Mouse (Mus musculus): ENCODE data around the gene Itga5. TPM values are rescaled to one million over a fixed set of nuclear protein-coding genes. Genes with fewer than 3 reads are reported as not detected.

Itga5 gene
- total and polyA plus RNA-seq, 2 experiments from 2014 or later, result 3.8 to 6.8 TPM

DNA sequence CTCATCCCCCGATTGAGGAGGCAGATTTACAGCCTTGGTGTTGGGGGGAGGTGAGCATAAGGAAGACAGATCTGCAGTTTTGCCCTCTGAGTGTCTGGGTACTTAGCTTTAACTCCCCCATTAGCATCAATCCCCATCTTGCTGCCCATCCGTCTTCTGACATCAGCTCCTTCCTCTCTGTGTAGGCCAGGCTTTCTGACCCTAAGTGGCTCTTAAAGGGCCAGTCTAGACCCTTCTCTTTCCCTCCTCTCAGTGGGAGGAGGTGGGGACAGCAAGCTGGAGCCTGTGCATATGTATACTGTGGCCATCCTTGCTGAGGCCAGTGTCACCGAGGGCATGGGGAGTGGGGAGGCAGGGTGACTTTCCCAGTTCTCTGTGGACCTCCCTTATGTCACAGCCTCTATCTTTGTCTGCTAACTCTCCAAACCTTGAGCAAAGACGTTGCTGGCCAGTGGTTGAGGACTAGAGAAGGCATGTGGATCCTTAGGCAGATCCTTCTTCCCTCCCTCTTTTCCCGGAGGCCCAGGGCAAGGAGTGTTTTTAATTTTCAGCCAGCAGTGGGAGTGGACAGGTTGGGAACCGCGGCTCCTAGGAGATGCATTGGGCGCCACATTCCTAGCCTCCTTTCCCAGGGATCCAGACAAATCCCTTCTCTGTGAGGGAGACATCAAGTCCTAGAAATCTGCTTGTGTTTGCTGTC is 62.5 kb downstream of the Itga5 start:
- peaks cover 2% of the 10 kb centered on the region; the same call in 1 of the 2 replicates for H3K36me3 ChIP-seq (ENCODE audit: insufficient read depth, low read length)
- peak overlapping the region; percentile 42; the same call in 1 of the 2 replicates for H3K4me3 ChIP-seq (ENCODE audit: low read depth, low read length)
- H3K9ac ChIP-seq (replicated peaks; ENCODE audit: low read length, poor library complexity, severe bottlenecking), result 0 out of 2 replicates have a peak overlapping the region, but pooled peaks have one; percentile 67
- DNase-seq (ENCODE audit: low spot score), result no peak
- 5% methylated on average over 8 of the region's 8 CpGs for WGBS
- peak overlapping the region; percentile 94 for H3K27ac ChIP-seq (ENCODE audit: low read depth, low read length)
- no peaks in the 10 kb centered on the region for H3K9me3 ChIP-seq (ENCODE audit: low read length)
- peaks cover 52% of the 10 kb centered on the region for H3K4me1 ChIP-seq (ENCODE audit: insufficient read depth, low read length)
- TF ChIP-seq CTCF (IDR thresholded peaks at IDR 0.05), result no peak
- peak overlapping the region; percentile 77 for H3K4me2 ChIP-seq (ENCODE audit: low read depth, low read length, poor library complexity, severe bottlenecking)
- no peak for ATAC-seq (ENCODE audit: low FRiP score)
- no peaks in the 10 kb centered on the region for H3K27me3 ChIP-seq (ENCODE audit: insufficient read depth, low read length)

DNA sequence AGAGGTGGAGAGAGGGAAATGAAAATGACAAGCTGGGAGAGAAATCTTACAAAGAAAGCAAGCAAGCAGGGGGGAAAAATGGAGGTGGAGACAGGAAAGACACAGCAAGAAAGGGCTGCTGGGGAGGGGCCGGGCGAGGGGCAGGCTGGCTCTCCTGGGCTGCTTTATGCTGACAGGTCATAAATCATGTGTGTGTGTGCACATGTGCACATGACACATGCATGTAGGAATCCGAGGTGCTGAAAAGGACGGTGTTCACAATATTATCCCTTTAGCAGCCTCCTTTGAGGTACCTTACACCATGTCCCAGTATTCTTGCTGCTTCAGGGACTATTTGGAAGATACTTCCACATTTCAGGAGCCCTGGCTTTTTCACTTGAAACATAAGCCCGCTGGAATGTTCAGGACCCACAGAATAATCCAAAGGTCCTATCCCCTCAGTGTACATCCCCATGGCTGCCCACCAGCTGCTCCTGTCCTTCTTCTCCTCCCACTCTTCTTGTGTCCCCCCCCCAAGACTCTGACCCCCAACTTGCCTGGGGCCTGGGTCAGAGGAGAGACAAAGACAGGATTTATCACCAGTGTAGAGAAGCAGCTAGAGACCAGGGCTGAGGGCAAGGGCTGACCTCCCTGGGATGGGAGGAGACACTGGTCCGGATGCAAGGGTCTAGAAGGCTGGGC is 64.1 kb downstream of the Itga5 start:
- Histone ChIP-seq H3K9me3 (ENCODE audit: low read length) (no peaks in the 10 kb centered on the region), H3K27me3 (ENCODE audit: insufficient read depth, low read length) (no peaks in the 10 kb centered on the region), H3K4me2 (ENCODE audit: low read depth, low read length, poor library complexity, severe bottlenecking) (no peak overlapping the region), H3K9ac (replicated peaks; ENCODE audit: low read length, poor library complexity, severe bottlenecking) (peak overlapping the region; percentile 34; the same call in 1 of the 2 replicates), H3K36me3 (ENCODE audit: insufficient read depth, low read length) (peaks cover 6% of the 10 kb centered on the region; the same call in 1 of the 2 replicates), H3K4me1 (ENCODE audit: insufficient read depth, low read length) (peaks cover 54% of the 10 kb centered on the region), H3K4me3 (ENCODE audit: low read depth, low read length) (no peak overlapping the region), H3K27ac (ENCODE audit: low read depth, low read length) (peak overlapping the region; percentile 97)
- DNase-seq (ENCODE audit: low spot score) (no peak), ATAC-seq (ENCODE audit: low FRiP score) (no peak)
- 45% methylated on average over 6 of the region's 6 CpGs for WGBS
- no peak for TF ChIP-seq CTCF (IDR thresholded peaks at IDR 0.05)

DNA sequence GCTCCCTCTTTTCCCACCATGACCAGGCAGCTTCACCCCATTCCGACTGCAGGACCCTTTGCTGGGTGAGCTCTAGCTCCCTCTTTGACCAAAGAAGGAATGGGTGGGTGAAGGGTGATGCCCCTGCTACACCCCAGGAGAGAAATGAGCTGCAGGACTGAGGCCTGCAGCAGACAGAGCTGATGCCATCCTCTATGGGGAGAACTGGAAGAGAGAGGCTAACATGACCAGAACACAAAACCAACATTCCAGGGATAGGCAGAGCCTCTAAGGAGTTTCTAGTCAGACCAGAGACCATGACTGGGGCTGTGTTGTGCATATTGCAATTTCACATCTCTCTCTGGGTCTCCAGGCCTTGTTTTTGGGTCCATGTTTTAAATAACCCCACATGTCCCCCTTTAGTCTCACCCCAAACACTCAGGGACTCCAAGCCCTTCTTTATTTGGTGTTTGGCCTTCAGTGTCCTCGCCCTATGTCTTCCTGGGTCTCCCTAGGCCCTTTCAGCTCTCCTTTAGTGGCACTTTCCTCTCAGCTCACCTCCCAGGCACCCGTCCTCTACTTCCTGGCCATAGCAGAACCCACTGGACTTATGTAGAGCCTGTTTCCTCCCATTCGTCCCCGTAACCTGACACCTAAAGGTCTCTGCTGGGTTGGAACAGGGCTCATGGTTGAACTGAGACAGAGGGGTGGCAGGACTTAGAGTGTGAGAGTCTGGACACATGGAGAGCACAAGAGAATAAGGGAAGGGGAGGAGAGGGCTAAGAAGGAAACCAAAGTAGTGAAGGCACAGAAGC is 64.8 kb downstream of the Itga5 start:
- no peaks in the 10 kb centered on the region for H3K9me3 ChIP-seq (ENCODE audit: low read length)
- ATAC-seq (ENCODE audit: low FRiP score) (no peak), DNase-seq (ENCODE audit: low spot score) (no peak)
- no peak overlapping the region for H3K4me2 ChIP-seq (ENCODE audit: low read depth, low read length, poor library complexity, severe bottlenecking)
- H3K36me3 ChIP-seq (ENCODE audit: insufficient read depth, low read length), result peaks cover 6% of the 10 kb centered on the region; the same call in 1 of the 2 replicates
- TF ChIP-seq CTCF (IDR thresholded peaks at IDR 0.05), result peak; percentile 19; the same call in 1 of the 2 replicates
- 39% methylated on average over 5 of the region's 5 CpGs for WGBS
- peaks cover 51% of the 10 kb centered on the region for H3K4me1 ChIP-seq (ENCODE audit: insufficient read depth, low read length)
- H3K27me3 ChIP-seq (ENCODE audit: insufficient read depth, low read length), result no peaks in the 10 kb centered on the region
- H3K4me3 ChIP-seq (ENCODE audit: low read depth, low read length), result no peak overlapping the region
- H3K9ac ChIP-seq (replicated peaks; ENCODE audit: low read length, poor library complexity, severe bottlenecking), result peak overlapping the region; percentile 34
- peak overlapping the region; percentile 97 for H3K27ac ChIP-seq (ENCODE audit: low read depth, low read length)

- ATAC-seq (ENCODE audit: low FRiP score), result no peak
- DNase-seq (ENCODE audit: low spot score), result no peak
- TF ChIP-seq CTCF (IDR thresholded peaks at IDR 0.05), result no peak
- H3K27ac ChIP-seq (ENCODE audit: low read depth, low read length), result peak overlapping the region; percentile 97
- peaks cover 6% of the 10 kb centered on the region; the same call in 1 of the 2 replicates for H3K36me3 ChIP-seq (ENCODE audit: insufficient read depth, low read length)
- H3K27me3 ChIP-seq (ENCODE audit: insufficient read depth, low read length), result no peaks in the 10 kb centered on the region
- H3K4me2 ChIP-seq (ENCODE audit: low read depth, low read length, poor library complexity, severe bottlenecking), result no peak overlapping the region; the same call in 1 of the 2 replicates
- H3K4me1 ChIP-seq (ENCODE audit: insufficient read depth, low read length), result peaks cover 49% of the 10 kb centered on the region
- H3K4me3 ChIP-seq (ENCODE audit: low read depth, low read length), result no peak overlapping the region
- 18% methylated on average over 2 of the region's 2 CpGs for WGBS
- H3K9ac ChIP-seq (replicated peaks; ENCODE audit: low read length, poor library complexity, severe bottlenecking), result no peak overlapping the region; the same call in 1 of the 2 replicates
- no peaks in the 10 kb centered on the region for H3K9me3 ChIP-seq (ENCODE audit: low read length)
Observed at GRCm38 (mm10) chr15:103301046-103301445, 65.5 kb downstream of the Itga5 start.

DNA sequence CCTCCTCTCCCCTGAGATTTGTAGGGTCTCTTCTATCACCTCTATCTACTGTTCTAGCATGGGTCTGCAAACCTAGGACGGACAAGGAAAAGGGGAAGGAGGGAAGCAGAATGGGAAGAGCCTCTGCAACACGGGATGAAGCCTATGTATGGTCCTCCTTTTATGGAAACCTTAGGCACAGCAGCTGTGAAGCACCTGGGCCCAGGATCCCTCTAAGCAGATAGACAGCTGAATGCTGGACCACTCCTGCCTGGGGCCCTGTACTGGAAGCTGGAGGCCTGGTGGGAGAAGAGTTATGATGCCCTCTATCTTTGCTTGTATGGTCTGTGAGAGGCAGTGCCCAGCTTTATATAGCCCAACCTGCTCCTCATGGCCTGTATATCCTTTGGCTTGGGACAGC is 66.0 kb downstream of the Itga5 start:
- H3K27me3 ChIP-seq (ENCODE audit: insufficient read depth, low read length), result no peaks in the 10 kb centered on the region
- 4% methylated on average over 2 of the region's 2 CpGs for WGBS
- H3K9ac ChIP-seq (replicated peaks; ENCODE audit: low read length, poor library complexity, severe bottlenecking), result peak overlapping the region; percentile 53
- H3K4me3 ChIP-seq (ENCODE audit: low read depth, low read length), result peak overlapping the region; percentile 16; the same call in 1 of the 2 replicates
- peak overlapping the region; percentile 97 for H3K27ac ChIP-seq (ENCODE audit: low read depth, low read length)
- H3K36me3 ChIP-seq (ENCODE audit: insufficient read depth, low read length), result peaks cover 6% of the 10 kb centered on the region; the same call in 1 of the 2 replicates
- peak overlapping the region; percentile 51 for H3K4me2 ChIP-seq (ENCODE audit: low read depth, low read length, poor library complexity, severe bottlenecking)
- H3K4me1 ChIP-seq (ENCODE audit: insufficient read depth, low read length), result peaks cover 49% of the 10 kb centered on the region
- no peak for DNase-seq (ENCODE audit: low spot score)
- no peak; the same call in 1 of the 2 replicates for TF ChIP-seq CTCF (IDR thresholded peaks at IDR 0.05)
- H3K9me3 ChIP-seq (ENCODE audit: low read length), result no peaks in the 10 kb centered on the region
- no peak for ATAC-seq (ENCODE audit: low FRiP score)
